Mouse (Mus musculus) brain, embryonic 18.5 days (tissue): ENCODE data around the gene Lamtor2.
A peak's percentile ranks its signal among the peaks of the same experiment; 100 is the strongest.

ENCODE experiments used
- DNase-seq: peaks from one replicate; pipeline ENCODE4 v3.0.0-alpha.2; 2012; ENCODE audit warnings: low read depth, low spot score

Lamtor2 gene

GRCm38 (mm10) chr3:88526157-88527131, 26.4 kb downstream of the Lamtor2 start:
- no peak for DNase-seq

GRCm38 (mm10) chr3:88525021-88525420, 27.9 kb downstream of the Lamtor2 start:
- DNase-seq, result no peak

- no peak for DNase-seq
Measured at GRCm38 (mm10) chr3:88523027-88523426, 29.8 kb downstream of the Lamtor2 start.

GRCm38 (mm10) chr3:88521803-88522331, 31.0 kb downstream of the Lamtor2 start:
- DNase-seq, result no peak

- no peak for DNase-seq
Measured at GRCm38 (mm10) chr3:88521156-88521555, 31.7 kb downstream of the Lamtor2 start.

GRCm38 (mm10) chr3:88520078-88520477, 32.8 kb downstream of the Lamtor2 start:
- no peak for DNase-seq

- no peak for DNase-seq
Measured at GRCm38 (mm10) chr3:88518411-88518810, 34.5 kb downstream of the Lamtor2 start.

GRCm38 (mm10) chr3:88516407-88516806, 36.5 kb downstream of the Lamtor2 start:
- DNase-seq, result no peak

- DNase-seq, result no peak
Measured at GRCm38 (mm10) chr3:88515095-88515386, 37.8 kb downstream of the Lamtor2 start.

- DNase-seq, result no peak
Measured at GRCm38 (mm10) chr3:88514231-88515094, 38.4 kb downstream of the Lamtor2 start.

GRCm38 (mm10) chr3:88513546-88514115, 39.2 kb downstream of the Lamtor2 start:
- no peak for DNase-seq

- DNase-seq, result no peak
Measured at GRCm38 (mm10) chr3:88512896-88513545, 39.9 kb downstream of the Lamtor2 start.

GRCm38 (mm10) chr3:88512141-88512895, 40.6 kb downstream of the Lamtor2 start:
- no peak for DNase-seq

- no peak for DNase-seq
Measured at GRCm38 (mm10) chr3:88511559-88511958, 41.3 kb downstream of the Lamtor2 start.

GRCm38 (mm10) chr3:88510421-88511289, 42.2 kb downstream of the Lamtor2 start:
- DNase-seq, result no peak

- DNase-seq, result peak; percentile 78
Measured at GRCm38 (mm10) chr3:88509692-88510420, 43.0 kb downstream of the Lamtor2 start, which contains the start of gene Lmna. TSS of gene Lmna (minus strand) at chr3:88509956.

- no peak for DNase-seq
Measured at GRCm38 (mm10) chr3:88509250-88509649, 43.6 kb downstream of the Lamtor2 start.

GRCm38 (mm10) chr3:88505765-88506164, 47.1 kb downstream of the Lamtor2 start:
- DNase-seq, result no peak

GRCm38 (mm10) chr3:88505081-88505480, 47.8 kb downstream of the Lamtor2 start:
- no peak for DNase-seq
